ENCODE assay signal across 10 mouse cellular contexts in the genomic region with DNA sequence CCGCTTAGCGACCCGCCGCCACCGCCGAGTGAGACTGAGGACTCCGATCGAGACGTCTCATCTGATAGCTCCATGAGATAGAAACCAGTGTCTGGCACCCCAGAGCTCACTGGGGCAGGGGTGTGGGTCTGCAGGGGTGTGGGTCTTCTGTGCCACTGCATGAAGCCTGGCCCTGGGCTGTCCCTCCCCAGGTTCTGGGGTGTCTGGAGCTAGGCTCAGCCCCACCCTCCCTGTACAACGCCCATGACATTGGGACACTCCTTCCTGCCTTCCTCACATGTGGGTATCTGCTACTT. TPM values are rescaled to one million over a fixed set of nuclear protein-coding genes. Genes with fewer than 3 reads are reported as not detected.
DNase-seq lines count a peak whose midpoint lies in the region; ATAC-seq lines count a peak whose summit lies in the region.
"Had no signal": no experiment of that assay in that cellular context is flagged by ENCODE, and none has a peak within 500 bp of the region (broad histone marks: within the 10 kb centered on the region; RNA-seq: fewer than 3 reads in every experiment).

No protein-coding gene starts in this region.

- ATAC-seq in heart, embryonic 11.5 days (replicated peaks; ENCODE audit: insufficient number of reproducible peaks, low FRiP score, low TSS enrichment), result no peak
- ATAC-seq in intestine, embryonic 14.5 days (replicated peaks; ENCODE audit: low FRiP score, low TSS enrichment, low read depth), result no peak
- ATAC-seq: midbrain, embryonic 13.5 days had no signal

- peaks cover 28% of the 10 kb centered on the region for H3K36me3 ChIP-seq in heart, embryonic 11.5 days (ENCODE audit: control insufficient read depth, insufficient read depth, low read length)
- H3K36me3 ChIP-seq in intestine, embryonic 14.5 days (ENCODE audit: control insufficient read depth, insufficient read depth, low read length), result peaks cover 54% of the 10 kb centered on the region

- H3K4me1 ChIP-seq in heart, embryonic 11.5 days (ENCODE audit: control insufficient read depth, insufficient read depth, low read length), result peaks cover 17% of the 10 kb centered on the region
- H3K4me1 ChIP-seq in intestine, embryonic 14.5 days (replicated peaks; ENCODE audit: control insufficient read depth, insufficient read depth, low read length), result peaks cover 19% of the 10 kb centered on the region

- DNase-seq in heart, adult 9 months (ENCODE audit: low spot score in 2 of 2), result no peak
- DNase-seq in testis, postnatal 10 days (ENCODE audit: low spot score), result peak; percentile 54
- DNase-seq in testis, postnatal 14 days (ENCODE audit: low spot score), result no peak
- no peak for DNase-seq in intestine, embryonic 14.5 days (ENCODE audit: low spot score)
- no peak for DNase-seq in right cerebral cortex, postnatal 4 days
- DNase-seq in urinary bladder, postnatal 10 days (ENCODE audit: low spot score), result no peak
- DNase-seq in MN1 (ENCODE audit: low spot score), result no peak
- DNase-seq: right cerebral cortex, postnatal 14 days had no signal

- H3K4me3 ChIP-seq in heart, embryonic 11.5 days (ENCODE audit: low read depth, low read length), result no peak overlapping the region
- no peak overlapping the region for H3K4me3 ChIP-seq in intestine, embryonic 14.5 days (ENCODE audit: low read depth, low read length)
- H3K4me3 ChIP-seq: midbrain, embryonic 13.5 days had no signal

- no peaks in the 10 kb centered on the region for H3K27me3 ChIP-seq in heart, embryonic 11.5 days (ENCODE audit: control insufficient read depth, insufficient read depth, low read length)
- no peaks in the 10 kb centered on the region for H3K27me3 ChIP-seq in intestine, embryonic 14.5 days (replicated peaks; ENCODE audit: control insufficient read depth, insufficient read depth, low read length)
- H3K27me3 ChIP-seq: midbrain, embryonic 13.5 days had no signal

- no peaks in the 10 kb centered on the region for H3K9me3 ChIP-seq in heart, embryonic 11.5 days (replicated peaks; ENCODE audit: control insufficient read depth, low read length)
- no peaks in the 10 kb centered on the region for H3K9me3 ChIP-seq in intestine, embryonic 14.5 days (ENCODE audit: control insufficient read depth, low read length)
- H3K9me3 ChIP-seq: midbrain, embryonic 13.5 days had no signal

- no peak overlapping the region; the same call in 1 of the 2 replicates for H3K4me2 ChIP-seq in heart, embryonic 11.5 days
- H3K4me2 ChIP-seq in intestine, embryonic 14.5 days (ENCODE audit: low read length), result no peak overlapping the region
- H3K4me2 ChIP-seq: midbrain, embryonic 13.5 days had no signal

- 48% methylated on average over 10 of the region's 10 CpGs for WGBS in heart, embryonic 11.5 days (ENCODE audit: insufficient replicate concordance)
- WGBS in intestine, embryonic 14.5 days, result 42% methylated on average over 10 of the region's 10 CpGs

- H3K27ac ChIP-seq in heart, embryonic 11.5 days (ENCODE audit: low read depth, low read length), result peak overlapping the region; percentile 72
- H3K27ac ChIP-seq in intestine, embryonic 14.5 days (ENCODE audit: low read depth), result peak overlapping the region; percentile 45; the same call in 1 of the 2 replicates
- H3K27ac ChIP-seq: midbrain, embryonic 13.5 days had no signal

- peak overlapping the region; percentile 56; the same call in 1 of the 2 replicates for H3K9ac ChIP-seq in heart, embryonic 11.5 days (ENCODE audit: low read depth, low read length)
- no peak overlapping the region for H3K9ac ChIP-seq in intestine, embryonic 14.5 days (ENCODE audit: low read length)

RNA-seq across cellular contexts. Expression of gene Gapdh, which starts 5.8 kb away (rescaled TPM):
- polyA plus RNA-seq in heart, embryonic 11.5 days (2014; fragmentation: Nextera tagmentation; extraction: Ambion mirVana), result 4,443 and 4,472 TPM in 2 replicates
- polyA plus RNA-seq in intestine, embryonic 14.5 days (2014; fragmentation: Nextera tagmentation; extraction: Ambion mirVana), result 2,406 and 2,408 TPM in 2 replicates

RNA-seq across cellular contexts. Expression of gene Iffo1, which starts 15.5 kb away (rescaled TPM):
- polyA plus RNA-seq in heart, embryonic 11.5 days (2014; fragmentation: Nextera tagmentation; extraction: Ambion mirVana), result 6.7 and 11.0 TPM in 2 replicates
- polyA plus RNA-seq in intestine, embryonic 14.5 days (2014; fragmentation: Nextera tagmentation; extraction: Ambion mirVana), result 6.7 and 7.6 TPM in 2 replicates

RNA-seq across cellular contexts. Expression of gene Nop2, which starts 28.8 kb away (rescaled TPM):
- polyA plus RNA-seq in heart, embryonic 11.5 days (2014; fragmentation: Nextera tagmentation; extraction: Ambion mirVana), result 50.7 and 52.9 TPM in 2 replicates
- polyA plus RNA-seq in intestine, embryonic 14.5 days (2014; fragmentation: Nextera tagmentation; extraction: Ambion mirVana), result 72.1 and 75.2 TPM in 2 replicates

RNA-seq across cellular contexts. Expression of gene Ncapd2, which starts 31.0 kb away (rescaled TPM):
- polyA plus RNA-seq in heart, embryonic 11.5 days (2014; fragmentation: Nextera tagmentation; extraction: Ambion mirVana), result 82.3 and 84.0 TPM in 2 replicates
- polyA plus RNA-seq in intestine, embryonic 14.5 days (2014; fragmentation: Nextera tagmentation; extraction: Ambion mirVana), result 109 and 129 TPM in 2 replicates

RNA-seq across cellular contexts. Expression of gene Mrpl51, which starts 31.1 kb away (rescaled TPM):
- polyA plus RNA-seq in heart, embryonic 11.5 days (2014; fragmentation: Nextera tagmentation; extraction: Ambion mirVana), result 226 and 234 TPM in 2 replicates
- polyA plus RNA-seq in intestine, embryonic 14.5 days (2014; fragmentation: Nextera tagmentation; extraction: Ambion mirVana), result 217 and 221 TPM in 2 replicates
